Mouse (Mus musculus) MEL (cell line): ENCODE data around the gene Ryr3. TPM values are rescaled to one million over a fixed set of nuclear protein-coding genes. Genes with fewer than 3 reads are reported as not detected.

Experiments used
- DNase-seq: peaks from one replicate; pipeline ENCODE4 v3.0.0; 2011; ENCODE audit warnings: low read depth, low spot score
- H3K27ac ChIP-seq: 2 replicates; pipeline ENCODE4 v1.5.1; 2012; ENCODE audit warnings: low read depth, mild to moderate bottlenecking, control low read depth, low read length, moderate library complexity; ENCODE audit not compliant: control insufficient read depth
- H3K27me3 ChIP-seq, 2 experiments: fragments of 150-350 bp in 1 of 2; sonication (generic) in 1 of 2; 2 replicates each; pipeline ENCODE4 v1.6.1; 2012; ENCODE audit warnings: low read length in 2 of 2, mild to moderate bottlenecking in 2 of 2, improper control_type of control experiment in 1 of 2, moderate library complexity in 1 of 2; ENCODE audit not compliant: insufficient read depth in 2 of 2, control insufficient read depth in 1 of 2
- H3K36me3 ChIP-seq, 2 experiments: 2 replicates each; pipeline ENCODE4 v1.6.1; 2012 to 2014; ENCODE audit warnings: low read length in 2 of 2, improper control_type of control experiment in 1 of 2, inconsistent platforms in 1 of 2, mild to moderate bottlenecking in 1 of 2; ENCODE audit not compliant: insufficient read depth in 2 of 2, control insufficient read depth in 1 of 2
- H3K4me1 ChIP-seq, 2 experiments: fragments of 150-350 bp in 1 of 2; sonication (generic) in 1 of 2; 2 replicates each; pipeline ENCODE4 v1.6.1; 2012; ENCODE audit warnings: low read length in 2 of 2, improper control_type of control experiment in 1 of 2, mild to moderate bottlenecking in 1 of 2; ENCODE audit not compliant: insufficient read depth in 2 of 2, control insufficient read depth in 1 of 2
- H3K4me3 ChIP-seq, 2 experiments: fragments of 150-350 bp in 1 of 2; sonication (generic) in 1 of 2; 2 replicates each; pipeline ENCODE4 v1.5.1; 2012; ENCODE audit warnings: low read depth in 2 of 2, low read length in 2 of 2, mild to moderate bottlenecking in 2 of 2, moderate library complexity in 2 of 2, control low read depth in 1 of 2, improper control_type of control experiment in 1 of 2; ENCODE audit not compliant: control insufficient read depth in 1 of 2, insufficient read depth in 1 of 2
- H3K79me2 ChIP-seq: 2 replicates; pipeline ENCODE4 v1.6.1; 2012; ENCODE audit warnings: mild to moderate bottlenecking, low read length, moderate library complexity; ENCODE audit not compliant: control insufficient read depth, poor library complexity, insufficient read depth
- H3K9ac ChIP-seq: 2 replicates; pipeline ENCODE4 v1.6.1; 2012; ENCODE audit warnings: low read depth, mild to moderate bottlenecking, control low read depth, low read length, moderate library complexity; ENCODE audit not compliant: control insufficient read depth, poor library complexity, severe bottlenecking
- H3K9me3 ChIP-seq: fragments of 150-350 bp; sonication (generic); replicated peaks from 2 replicates; pipeline ENCODE4 v1.6.1; 2012; ENCODE audit warnings: mild to moderate bottlenecking, low read length, improper control_type of control experiment, moderate library complexity; ENCODE audit not compliant: insufficient read depth
- CHD2 ChIP-seq: IDR thresholded peaks from 2 replicates; pipeline ENCODE4 v1.6.1; 2011; ENCODE audit warnings: low read length, improper control_type of control experiment
- EP300 ChIP-seq, 2 experiments: IDR thresholded peaks; 2 replicates each; pipeline ENCODE4 v1.6.1; 2011; ENCODE audit warnings: improper control_type of control experiment in 2 of 2, low read length in 2 of 2, low read depth in 1 of 2, mild to moderate bottlenecking in 1 of 2
- ETS1 ChIP-seq: IDR thresholded peaks from 2 replicates; pipeline ENCODE4 v1.6.1; 2012; ENCODE audit warnings: low read depth, mild to moderate bottlenecking, inconsistent platforms, low read length, improper control_type of control experiment, moderate library complexity
- GABPA ChIP-seq: IDR thresholded peaks from 2 replicates; pipeline ENCODE4 v1.6.1; 2012; ENCODE audit warnings: low read depth, mild to moderate bottlenecking, inconsistent platforms, low read length, improper control_type of control experiment, moderate library complexity
- GATA1 ChIP-seq: IDR thresholded peaks from 2 replicates; pipeline ENCODE4 v1.6.1; 2011; ENCODE audit warnings: low read depth, low read length, improper control_type of control experiment
- MAFK ChIP-seq: IDR thresholded peaks from 2 replicates; pipeline ENCODE4 v1.6.1; 2011; ENCODE audit warnings: low read depth, mild to moderate bottlenecking, low read length, improper control_type of control experiment, borderline replicate concordance
- MAZ ChIP-seq: IDR thresholded peaks from 2 replicates; pipeline ENCODE4 v1.6.1; 2012; ENCODE audit warnings: low read depth, mild to moderate bottlenecking, inconsistent platforms, low read length, improper control_type of control experiment
- MEF2A ChIP-seq: IDR thresholded peaks from 2 replicates; pipeline ENCODE4 v1.6.1; 2014; ENCODE audit warnings: low read depth, mild to moderate bottlenecking, inconsistent platforms, low read length, improper control_type of control experiment; ENCODE audit not compliant: poor library complexity, insufficient replicate concordance, severe bottlenecking; ENCODE audit errors: extremely low read depth
- MYB ChIP-seq: IDR thresholded peaks from 2 replicates; pipeline ENCODE4 v1.6.1; 2011; ENCODE audit warnings: mild to moderate bottlenecking, low read depth, low read length, improper control_type of control experiment
- MYC ChIP-seq: IDR thresholded peaks from 2 replicates; pipeline ENCODE4 v1.6.1; 2011; ENCODE audit warnings: low read depth, mild to moderate bottlenecking, low read length, improper control_type of control experiment, moderate library complexity
- NELFE ChIP-seq: IDR thresholded peaks from 2 replicates; pipeline ENCODE4 v1.6.1; 2011; ENCODE audit warnings: low read depth, low read length, improper control_type of control experiment
- NRF1 ChIP-seq: IDR thresholded peaks from 2 replicates; pipeline ENCODE4 v1.6.1; 2014; ENCODE audit warnings: low read depth, mild to moderate bottlenecking, inconsistent platforms, low read length, improper control_type of control experiment, moderate library complexity; ENCODE audit not compliant: poor library complexity, insufficient read depth, severe bottlenecking
- POLR2AphosphoS5 ChIP-seq: IDR thresholded peaks from 2 replicates; pipeline ENCODE4 v1.6.1; 2012; ENCODE audit warnings: low read depth, borderline replicate concordance, mild to moderate bottlenecking, inconsistent platforms, low read length, moderate library complexity, mixed read lengths
- RCOR1 ChIP-seq: IDR thresholded peaks from 2 replicates; pipeline ENCODE4 v1.6.1; 2012; ENCODE audit warnings: low read depth, mild to moderate bottlenecking, inconsistent platforms, low read length, improper control_type of control experiment
- TAL1 ChIP-seq: IDR thresholded peaks from 2 replicates; pipeline ENCODE4 v1.6.1; 2012; ENCODE audit warnings: mild to moderate bottlenecking, inconsistent platforms, low read length, moderate library complexity, mixed read lengths
- TBP ChIP-seq: IDR thresholded peaks from 2 replicates; pipeline ENCODE4 v1.8.0; 2011; ENCODE audit warnings: low read depth, low read length, improper control_type of control experiment
- ZKSCAN1 ChIP-seq: IDR thresholded peaks from 2 replicates; pipeline ENCODE4 v1.6.1; 2012; ENCODE audit warnings: low read depth, mild to moderate bottlenecking, inconsistent platforms, low read length, improper control_type of control experiment, moderate library complexity
- ZMIZ1 ChIP-seq: IDR thresholded peaks from 2 replicates; pipeline ENCODE4 v1.6.1; 2012; ENCODE audit warnings: low read depth, mild to moderate bottlenecking, inconsistent platforms, low read length, improper control_type of control experiment, moderate library complexity
- ZNF384 ChIP-seq: IDR thresholded peaks from 2 replicates; pipeline ENCODE4 v1.6.1; 2012; ENCODE audit warnings: low read depth, mild to moderate bottlenecking, inconsistent platforms, low read length, improper control_type of control experiment
- polyA plus RNA-seq, 2 experiments: library from polyadenylated mRNA; stranded (reverse) in 1 of 2; unstranded in 1 of 2; fragments of >175 nt in 1 of 2; fragments of >200 nt in 1 of 2; gene quantifications; 2 replicates each; pipeline versions ENCODE4 v1.2.1 to v1.2.4; 2012; ENCODE audit warnings: low replicate concordance in 2 of 2, low read depth in 1 of 2; ENCODE audit not compliant: insufficient read length in 2 of 2, insufficient read depth in 1 of 2, missing spikeins in 1 of 2
- total RNA-seq: library from RNA; depleted of rRNA; stranded (reverse); fragments of 300-350 nt; gene quantifications from 2 replicates; pipeline ENCODE4 v1.2.3, GENCODE M21; 2012

Ryr3 gene
- total and polyA plus RNA-seq, 3 experiments: 0.04 TPM; not detected in 2

- no peak for DNase-seq
- H3K36me3 ChIP-seq: no peaks in the 10 kb centered on the region
- H3K27me3 ChIP-seq: no peaks in the 10 kb centered on the region
- no peak overlapping the region for H3K27ac ChIP-seq
- H3K79me2 ChIP-seq: no peaks in the 10 kb centered on the region
- H3K4me3 ChIP-seq: no peak overlapping the region
- H3K4me1 ChIP-seq: no peaks in the 10 kb centered on the region
- no peaks in the 10 kb centered on the region for H3K9me3 ChIP-seq
- no peak overlapping the region for H3K9ac ChIP-seq
- TF ChIP-seq POLR2AphosphoS5 (no peak), MAFK (no peak), TBP (no peak), ZMIZ1 (no peak), NELFE (no peak), GATA1 (no peak), GABPA (no peak), NRF1 (no peak), MEF2A (no peak), CHD2 (no peak), MYB (no peak), ETS1 (no peak), MAZ (no peak), RCOR1 (no peak), EP300 (IDR thresholded peaks at IDR 0.05; ENCODE audit: low read depth in 1 of 2, low read length in 2 of 2) (no peak), MYC (no peak)
These were observed 671 bp downstream of the Ryr3 start for GRCm38 (mm10) chr2:113216105-113216745.

- Histone ChIP-seq H3K9ac (no peak overlapping the region), H3K4me3 (no peak overlapping the region), H3K79me2 (no peaks in the 10 kb centered on the region), H3K27ac (no peak overlapping the region), H3K4me1 (no peaks in the 10 kb centered on the region), H3K9me3 (no peaks in the 10 kb centered on the region), H3K36me3 (no peaks in the 10 kb centered on the region), H3K27me3 (no peaks in the 10 kb centered on the region)
- no peak for DNase-seq
- TF ChIP-seq ZNF384: no peak
- no peak for TF ChIP-seq MYB
- TF ChIP-seq POLR2AphosphoS5: no peak
- no peak for TF ChIP-seq ZKSCAN1
- TF ChIP-seq RCOR1: no peak
- no peak for TF ChIP-seq MAFK
- no peak for TF ChIP-seq NELFE
- TF ChIP-seq TAL1: no peak
These were observed 6.9 kb downstream of the Ryr3 start for GRCm38 (mm10) chr2:113210023-113210422.
